Mouse (Mus musculus) embryonic fibroblast, embryonic 13.5 days (primary cell): Measurements from ENCODE around the gene Olfr1240. TPM values are rescaled to one million over a fixed set of nuclear protein-coding genes. Genes with fewer than 3 reads are reported as not detected.

Experiments used
- H3K27ac ChIP-seq: 2 replicates; pipeline ENCODE4 v1.5.1; 2012; ENCODE audit warnings: low read length, control low read depth, inconsistent platforms; ENCODE audit not compliant: insufficient read depth
- H3K4me1 ChIP-seq: 2 replicates; pipeline ENCODE4 v1.6.1; 2011; ENCODE audit warnings: low read length; ENCODE audit not compliant: control insufficient read depth, insufficient read depth
- H3K4me3 ChIP-seq: 2 replicates; pipeline ENCODE4 v1.5.1; 2011; ENCODE audit warnings: mild to moderate bottlenecking, control low read depth, low read length; ENCODE audit not compliant: insufficient read depth
- CTCF ChIP-seq: IDR thresholded peaks from 2 replicates; pipeline ENCODE4 v1.5.1; 2011; ENCODE audit warnings: mild to moderate bottlenecking, control low read depth, low read length, moderate library complexity, borderline replicate concordance; ENCODE audit not compliant: insufficient read depth
- POLR2A ChIP-seq: IDR thresholded peaks from 2 replicates; pipeline ENCODE4 v1.6.1; 2011; ENCODE audit warnings: low read depth, mild to moderate bottlenecking, control low read depth, low read length, moderate library complexity
- polyA plus RNA-seq: library from polyadenylated mRNA; stranded (reverse); fragments of >200 nt; gene quantifications from 2 replicates; pipeline ENCODE4 v1.2.4, GENCODE M21; 2011; ENCODE audit warnings: low read depth; ENCODE audit not compliant: missing spikeins, insufficient read length

Olfr1240 gene
- not detected in 2 replicates for polyA plus RNA-seq

DNA sequence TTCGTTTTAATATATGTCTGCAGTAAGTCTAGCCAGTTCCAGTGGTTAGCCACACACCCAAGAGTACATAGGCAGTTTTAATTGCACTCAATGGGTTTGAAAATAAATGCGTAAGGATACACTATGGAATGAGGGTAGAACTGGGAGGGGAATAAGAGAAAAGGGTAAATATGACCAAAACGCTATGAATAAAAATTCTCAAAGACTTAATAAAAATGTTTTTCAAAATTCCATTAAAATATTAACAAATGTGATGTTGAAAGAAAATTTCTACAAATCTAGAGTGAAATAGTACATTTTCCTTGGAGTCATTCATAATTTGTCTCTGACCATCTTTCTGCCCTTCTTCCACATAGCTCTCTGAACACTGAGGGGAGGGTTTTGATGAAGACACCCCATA lies at the start of gene Olfr1240:
Olfr1240 (minus strand) TSS at position 101 of the 400 bp plus-strand sequence.
- no peak within 1 kb of the TSS for H3K27ac ChIP-seq
- H3K4me3 ChIP-seq, result no peak within 1 kb of the TSS
- no peak for TF ChIP-seq CTCF
- no peak for TF ChIP-seq POLR2A
- H3K4me1 ChIP-seq, result no peaks in the 10 kb centered on the region

DNA sequence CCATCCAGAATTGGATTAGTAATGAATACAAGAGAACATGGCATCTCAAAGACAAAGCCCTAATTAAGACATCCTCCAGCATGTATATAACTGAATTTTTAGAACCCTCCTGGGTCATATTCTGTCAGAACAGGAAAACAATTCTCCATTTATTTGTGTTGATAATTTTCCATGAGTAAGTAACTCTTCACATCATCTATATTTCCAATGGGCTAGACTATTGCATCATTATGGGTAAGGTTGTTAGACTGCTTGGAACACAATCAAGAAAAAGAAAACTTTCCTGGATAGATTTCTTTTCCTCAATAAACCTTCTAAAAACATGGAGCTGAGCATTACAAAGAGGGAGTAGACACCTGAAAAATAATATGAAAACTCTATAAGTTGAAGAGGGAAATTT lies 44.2 kb upstream of the Olfr1240 start, which contains the start of gene Olfr1241:
Olfr1241 (minus strand) TSS at position 101 of the 400 bp plus-strand sequence.
- no peaks in the 10 kb centered on the region for H3K4me1 ChIP-seq
- no peak within 1 kb of the TSS for H3K27ac ChIP-seq
- no peak within 1 kb of the TSS for H3K4me3 ChIP-seq
- TF ChIP-seq CTCF, result no peak

DNA sequence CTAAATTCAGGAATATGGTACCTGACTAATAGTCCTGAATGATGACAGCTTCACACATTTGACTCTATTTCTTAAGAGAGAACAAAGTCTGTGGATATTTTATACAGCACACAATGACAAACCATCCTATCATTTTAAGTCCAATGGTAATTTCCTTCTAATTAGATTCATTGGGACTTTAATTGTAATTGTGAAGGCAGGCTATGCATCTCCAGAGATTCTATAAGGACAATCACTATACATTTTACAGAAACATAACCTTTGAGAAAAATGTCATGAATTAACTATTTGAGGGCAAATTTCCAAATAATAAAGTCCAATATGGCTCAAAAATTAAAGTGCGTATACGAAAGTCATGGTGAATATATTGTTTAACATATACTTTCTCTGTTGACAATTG lies 22.5 kb downstream of the Olfr1240 start, which contains the start of gene Olfr1239:
Olfr1239 (minus strand) TSS at position 101 of the 400 bp plus-strand sequence.
- H3K4me1 ChIP-seq, result no peaks in the 10 kb centered on the region
- no peak within 1 kb of the TSS for H3K4me3 ChIP-seq
- H3K27ac ChIP-seq, result no peak within 1 kb of the TSS
- TF ChIP-seq CTCF (no peak), POLR2A (no peak)

DNA sequence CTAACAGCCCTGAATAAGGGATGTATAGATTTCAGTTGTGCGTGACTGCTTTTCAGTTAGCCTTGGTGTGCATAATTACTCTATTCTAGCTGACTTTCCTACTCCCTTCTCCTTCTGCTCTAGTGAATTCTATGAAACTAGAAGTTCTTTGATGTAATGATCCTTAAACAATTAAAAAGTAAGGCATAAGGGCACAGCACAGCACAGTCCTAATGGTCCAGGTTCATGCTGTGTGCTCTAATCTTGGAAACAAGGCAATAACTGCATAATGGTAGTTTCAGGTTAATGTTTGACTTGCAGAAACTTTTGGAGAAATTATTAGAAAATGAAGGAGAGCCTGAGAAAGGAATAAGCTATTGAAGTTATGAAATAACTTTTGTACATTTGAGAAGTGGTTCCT lies 28.2 kb downstream of the Olfr1240 start:
- Histone ChIP-seq H3K4me3 (no peak overlapping the region), H3K4me1 (no peaks in the 10 kb centered on the region), H3K27ac (no peak overlapping the region)
- TF ChIP-seq CTCF, result no peak
- no peak for TF ChIP-seq POLR2A

DNA sequence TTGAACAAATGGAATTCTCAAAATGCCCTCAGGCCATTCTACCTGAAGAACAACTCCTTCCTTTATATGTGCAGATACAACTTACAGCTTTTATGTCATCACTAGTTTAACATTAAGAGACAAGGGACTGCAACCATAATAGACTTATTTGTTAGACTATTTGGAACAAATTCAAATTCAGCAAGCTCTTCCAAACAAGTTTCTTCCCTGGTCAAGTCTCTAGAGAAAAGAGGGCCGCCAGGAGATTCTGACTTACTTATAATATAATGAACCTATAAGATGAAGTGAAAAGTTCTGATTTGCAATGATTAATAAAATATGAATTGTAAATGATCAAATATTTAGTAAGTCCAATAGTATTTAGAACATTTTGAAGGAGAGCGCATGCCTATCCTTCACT lies 33.2 kb downstream of the Olfr1240 start, which contains the start of gene Olfr1238:
Olfr1238 (minus strand) TSS at position 101 of the 400 bp plus-strand sequence.
- H3K4me1 ChIP-seq, result no peaks in the 10 kb centered on the region
- no peak within 1 kb of the TSS for H3K27ac ChIP-seq
- no peak within 1 kb of the TSS for H3K4me3 ChIP-seq
- TF ChIP-seq POLR2A (no peak), CTCF (no peak)

DNA sequence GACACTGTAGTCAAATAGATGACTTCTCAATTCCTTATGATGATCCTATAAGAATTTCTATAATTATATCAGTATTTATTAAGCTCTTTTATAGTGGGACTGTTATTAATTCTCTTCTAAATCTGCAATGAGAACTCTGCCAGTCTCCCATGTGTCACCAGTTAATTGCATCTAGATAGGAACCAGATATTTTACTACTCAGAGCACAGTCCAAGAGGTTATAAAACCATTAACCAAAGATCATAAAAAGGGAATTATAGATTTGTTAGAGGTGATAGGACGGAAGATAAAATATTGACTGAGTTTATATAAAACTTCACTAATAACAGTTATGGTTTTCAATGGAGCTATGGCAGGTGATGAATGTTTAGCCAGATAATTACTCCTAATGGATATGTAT lies 41.9 kb downstream of the Olfr1240 start:
- TF ChIP-seq POLR2A (no peak), CTCF (no peak)
- no peaks in the 10 kb centered on the region for H3K4me1 ChIP-seq
- no peak overlapping the region for H3K27ac ChIP-seq
- no peak overlapping the region for H3K4me3 ChIP-seq

Other genes starting within 250 kb of the Olfr1240 start
- not detected in 2 replicates for gene Olfr1226, start 243.0 kb downstream of the Olfr1240 start, polyA plus RNA-seq
- gene Olfr1228, start 188.9 kb downstream of the Olfr1240 start, polyA plus RNA-seq, result not detected in 2 replicates
- not detected in 2 replicates for gene Olfr1229, start 155.0 kb downstream of the Olfr1240 start, polyA plus RNA-seq
- gene Olfr1230, start 145.7 kb downstream of the Olfr1240 start, polyA plus RNA-seq, result not detected in 2 replicates
- not detected in 2 replicates for gene Olfr1231, start 135.9 kb downstream of the Olfr1240 start, polyA plus RNA-seq
- not detected in 2 replicates for gene Olfr1232, start 113.3 kb downstream of the Olfr1240 start, polyA plus RNA-seq
- not detected in 2 replicates for gene Olfr1233, start 100.6 kb downstream of the Olfr1240 start, polyA plus RNA-seq
- not detected in 2 replicates for gene Olfr1234, start 78.1 kb downstream of the Olfr1240 start, polyA plus RNA-seq
- gene Olfr1238, start 33.3 kb downstream of the Olfr1240 start, polyA plus RNA-seq, result not detected in 2 replicates
- not detected in 2 replicates for gene Olfr1239, start 22.6 kb downstream of the Olfr1240 start, polyA plus RNA-seq
- gene Olfr1241, start 44.1 kb upstream of the Olfr1240 start, polyA plus RNA-seq, result not detected in 2 replicates
- not detected in 2 replicates for gene Olfr1242, start 55.3 kb upstream of the Olfr1240 start, polyA plus RNA-seq
- not detected in 2 replicates for gene Olfr1243, start 88.5 kb upstream of the Olfr1240 start, polyA plus RNA-seq
- not detected in 2 replicates for gene Olfr1245, start 135.4 kb upstream of the Olfr1240 start, polyA plus RNA-seq
- gene Olfr1246, start 150.2 kb upstream of the Olfr1240 start, polyA plus RNA-seq, result not detected in 2 replicates
- gene Olfr1247, start 171.1 kb upstream of the Olfr1240 start, polyA plus RNA-seq, result not detected in 2 replicates
- not detected in 2 replicates for gene Olfr1248, start 175.2 kb upstream of the Olfr1240 start, polyA plus RNA-seq
- gene Olfr1249, start 192.0 kb upstream of the Olfr1240 start, polyA plus RNA-seq, result not detected in 2 replicates
- not detected in 2 replicates for gene Olfr1250, start 218.5 kb upstream of the Olfr1240 start, polyA plus RNA-seq
- gene Olfr1251, start 228.9 kb upstream of the Olfr1240 start, polyA plus RNA-seq, result not detected in 2 replicates